Mouse (Mus musculus) intestine, embryonic 15.5 days (tissue): ENCODE data around the gene D430042O09Rik. TPM values are rescaled to one million over a fixed set of nuclear protein-coding genes. Genes with fewer than 3 reads are reported as not detected.

Experiments used
- ATAC-seq: fragments of 200-750 bp; cut with Nextera tagmentation; 2 replicates; pipeline ENCODE4 v1.8.0; 2017; ENCODE audit warnings: moderate TSS enrichment, moderate library complexity
- H3K27ac ChIP-seq: fragments of 300-500 bp; sonication (generic); 2 replicates; pipeline ENCODE4 v1.5.1; 2015; ENCODE audit warnings: mild to moderate bottlenecking, inconsistent platforms
- H3K27me3 ChIP-seq: fragments of 300-500 bp; sonication (generic); replicated peaks from 2 replicates; pipeline ENCODE4 v1.6.1; 2015; ENCODE audit warnings: inconsistent platforms
- H3K36me3 ChIP-seq: fragments of 300-500 bp; sonication (generic); 2 replicates; pipeline ENCODE4 v1.6.1; 2015; ENCODE audit warnings: inconsistent platforms
- H3K4me1 ChIP-seq: fragments of 300-500 bp; sonication (generic); replicated peaks from 2 replicates; pipeline ENCODE4 v1.6.1; 2015; ENCODE audit warnings: inconsistent platforms
- H3K4me2 ChIP-seq: fragments of 300-500 bp; sonication (generic); replicated peaks from 2 replicates; pipeline ENCODE4 v1.6.1; 2015; ENCODE audit warnings: mild to moderate bottlenecking, inconsistent platforms
- H3K4me3 ChIP-seq: fragments of 300-500 bp; sonication (generic); replicated peaks from 2 replicates; pipeline ENCODE4 v1.5.1; 2015; ENCODE audit warnings: inconsistent platforms
- H3K9ac ChIP-seq: fragments of 300-500 bp; sonication (generic); 2 replicates; pipeline ENCODE4 v1.6.1; 2015; ENCODE audit warnings: inconsistent platforms
- H3K9me3 ChIP-seq: fragments of 300-500 bp; sonication (generic); 2 replicates; pipeline ENCODE4 v1.6.1; 2016; ENCODE audit warnings: inconsistent platforms
- whole genome bisulfite sequencing: fragments of 180-500 bp; shearing (Covaris S2); methylation state at CpG from one replicate; pipeline ENCODE4 v1.1.7; 2015; 5-methylcytosine and 5-hydroxymethylcytosine counted together
- polyA plus RNA-seq: library from polyadenylated mRNA; unstranded; fragments of >200 nt; fragmentation: Nextera tagmentation; extraction: Ambion mirVana; gene quantifications from 2 replicates; pipeline ENCODE4 v1.2.1, GENCODE M21; 2015

The D430042O09Rik gene
- polyA plus RNA-seq, 1 experiment from 2014 or later = 5.5 TPM

DNA sequence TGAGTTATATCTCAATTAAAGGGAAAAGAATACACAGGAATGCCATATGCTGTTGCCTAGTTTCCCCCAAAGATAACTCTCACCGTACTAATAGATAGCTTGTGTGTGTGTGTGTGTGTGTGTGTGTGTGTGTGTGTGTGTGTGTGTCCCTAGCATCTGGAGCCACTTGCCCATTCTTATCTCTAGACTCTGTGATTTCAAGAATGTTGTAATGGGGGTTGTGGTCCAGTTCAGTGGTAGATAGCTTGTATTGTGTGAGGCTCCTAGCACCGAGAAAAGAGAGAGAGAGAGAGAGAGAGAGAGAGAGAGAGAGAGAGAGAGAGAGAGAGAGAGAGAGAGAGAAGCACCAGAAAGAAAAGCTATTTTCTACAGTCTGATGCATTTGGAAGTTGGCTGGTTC lies 118.7 kb downstream of the D430042O09Rik start:
- no peak for ATAC-seq
- H3K27ac ChIP-seq = no peak overlapping the region
- H3K9ac ChIP-seq = no peak overlapping the region
- H3K27me3 ChIP-seq = no peaks in the 10 kb centered on the region
- H3K4me3 ChIP-seq = no peak overlapping the region
- no peak overlapping the region for H3K4me2 ChIP-seq
- H3K9me3 ChIP-seq = no peaks in the 10 kb centered on the region
- WGBS = 71% methylated on average over 2 of the region's 2 CpGs
- H3K4me1 ChIP-seq = peaks cover 14% of the 10 kb centered on the region
- 0 out of 2 replicates have a peak, but pooled peaks cover 3% of the 10 kb centered on the region for H3K36me3 ChIP-seq

DNA sequence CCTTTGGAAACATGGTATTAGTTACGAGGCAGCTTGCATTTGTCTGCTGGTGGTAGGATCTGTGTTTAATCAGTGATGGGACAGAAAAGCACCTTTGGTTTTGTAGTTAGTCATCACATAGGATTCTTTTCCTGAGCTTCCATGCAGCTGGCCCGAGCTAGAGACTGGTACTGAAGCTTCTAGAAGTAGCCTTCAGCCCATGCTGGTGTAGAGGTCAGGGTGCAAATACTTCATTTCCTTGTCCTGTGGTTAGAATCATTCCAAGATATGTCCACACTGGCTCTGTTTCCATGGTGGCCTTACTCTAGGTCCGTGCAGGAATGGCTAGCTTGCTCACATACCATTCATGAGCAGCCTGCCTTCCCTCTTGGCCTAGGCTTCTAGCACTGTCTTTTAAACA lies 119.2 kb downstream of the D430042O09Rik start:
- peaks cover 14% of the 10 kb centered on the region for H3K4me1 ChIP-seq
- ATAC-seq = no peak
- H3K36me3 ChIP-seq = 0 out of 2 replicates have a peak, but pooled peaks cover 3% of the 10 kb centered on the region
- 84% methylated on average over 3 of the region's 3 CpGs for WGBS
- no peaks in the 10 kb centered on the region for H3K27me3 ChIP-seq
- no peak overlapping the region for H3K4me3 ChIP-seq
- H3K9me3 ChIP-seq = no peaks in the 10 kb centered on the region
- H3K4me2 ChIP-seq = no peak overlapping the region
- no peak overlapping the region for H3K27ac ChIP-seq
- H3K9ac ChIP-seq = no peak overlapping the region

DNA sequence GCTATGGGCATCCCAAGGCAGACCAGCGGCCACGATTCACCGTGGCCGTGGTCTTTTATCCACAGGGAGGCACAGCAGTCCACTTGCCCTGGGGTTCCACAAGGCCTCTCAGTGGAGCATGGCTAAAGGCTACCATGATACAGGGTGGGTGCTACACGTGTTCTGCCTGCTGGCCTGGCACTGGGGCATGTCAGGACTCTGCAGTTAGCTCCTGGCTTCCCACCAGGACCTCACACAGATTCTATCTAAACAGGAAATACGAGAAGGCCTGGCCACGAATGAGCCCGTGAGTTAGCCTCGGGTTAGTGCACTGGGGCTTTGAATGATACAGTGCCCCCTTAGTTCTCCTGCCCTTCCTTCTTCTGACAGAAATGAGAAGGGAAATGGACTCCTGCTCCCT lies 119.7 kb downstream of the D430042O09Rik start:
- Histone ChIP-seq H3K9me3 (no peaks in the 10 kb centered on the region), H3K4me2 (no peak overlapping the region), H3K36me3 (0 out of 2 replicates have a peak, but pooled peaks cover 3% of the 10 kb centered on the region), H3K4me3 (no peak overlapping the region), H3K27me3 (no peaks in the 10 kb centered on the region), H3K27ac (no peak overlapping the region), H3K4me1 (peaks cover 14% of the 10 kb centered on the region), H3K9ac (no peak overlapping the region)
- 62% methylated on average over 9 of the region's 9 CpGs for WGBS
- ATAC-seq = no peak

DNA sequence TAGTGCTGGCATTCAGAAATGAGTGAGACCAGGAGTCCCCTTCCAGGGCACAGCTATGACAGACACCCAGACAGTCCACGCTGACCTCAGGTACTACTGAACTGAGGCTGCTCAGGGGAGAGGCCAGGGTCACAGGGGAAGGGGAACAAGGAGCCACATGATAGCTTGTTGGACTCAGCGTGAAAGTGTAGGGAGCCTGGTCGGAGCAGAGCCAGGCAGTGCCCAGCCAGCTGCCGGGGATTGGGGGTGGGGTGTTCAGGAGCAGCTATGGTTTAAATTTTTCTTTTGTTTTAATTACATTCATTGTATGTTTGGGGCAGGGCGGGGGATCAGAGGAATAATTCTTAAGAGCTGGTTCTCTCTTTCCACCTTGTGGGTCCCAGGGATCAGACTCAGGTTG lies 120.9 kb downstream of the D430042O09Rik start:
- ATAC-seq = no peak
- Histone ChIP-seq H3K4me3 (no peak overlapping the region), H3K27ac (no peak overlapping the region), H3K9ac (no peak overlapping the region), H3K36me3 (0 out of 2 replicates have a peak, but pooled peaks cover 3% of the 10 kb centered on the region), H3K4me2 (no peak overlapping the region), H3K4me1 (peaks cover 14% of the 10 kb centered on the region), H3K9me3 (no peaks in the 10 kb centered on the region), H3K27me3 (no peaks in the 10 kb centered on the region)
- 69% methylated on average over 5 of the region's 5 CpGs for WGBS

DNA sequence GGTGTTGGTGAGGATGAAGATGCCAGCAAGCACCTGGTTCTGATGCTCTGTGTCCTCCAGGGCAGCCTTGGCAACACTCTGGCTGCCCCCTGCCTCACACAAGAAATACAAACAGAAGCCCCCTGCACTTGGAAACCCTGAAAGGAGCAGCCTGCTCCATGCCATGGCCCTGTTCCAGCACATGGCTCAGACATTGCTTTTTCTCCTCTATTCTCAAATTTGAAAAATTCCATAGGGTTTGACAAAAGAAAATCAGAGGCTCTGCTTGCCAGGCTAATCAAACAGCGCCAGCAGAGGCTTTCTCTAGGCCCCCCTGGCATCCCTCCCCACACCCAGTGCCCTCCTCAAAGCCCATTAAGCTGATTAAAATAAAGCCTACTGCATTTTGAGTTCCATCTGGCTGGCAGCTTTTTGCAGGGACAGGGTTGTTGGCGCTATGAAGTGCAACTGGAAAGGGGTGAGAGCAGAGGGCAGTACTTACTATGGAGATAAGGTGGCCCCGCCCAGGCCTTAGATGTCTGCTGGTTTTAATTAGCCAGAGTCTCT lies 121.5 kb downstream of the D430042O09Rik start:
- Histone ChIP-seq H3K9ac (no peak overlapping the region), H3K4me3 (no peak overlapping the region), H3K4me1 (peaks cover 14% of the 10 kb centered on the region), H3K4me2 (no peak overlapping the region), H3K9me3 (no peaks in the 10 kb centered on the region), H3K27me3 (no peaks in the 10 kb centered on the region), H3K27ac (no peak overlapping the region), H3K36me3 (0 out of 2 replicates have a peak, but pooled peaks cover 3% of the 10 kb centered on the region)
- ATAC-seq = no peak
- 54% methylated on average over 3 of the region's 3 CpGs for WGBS

DNA sequence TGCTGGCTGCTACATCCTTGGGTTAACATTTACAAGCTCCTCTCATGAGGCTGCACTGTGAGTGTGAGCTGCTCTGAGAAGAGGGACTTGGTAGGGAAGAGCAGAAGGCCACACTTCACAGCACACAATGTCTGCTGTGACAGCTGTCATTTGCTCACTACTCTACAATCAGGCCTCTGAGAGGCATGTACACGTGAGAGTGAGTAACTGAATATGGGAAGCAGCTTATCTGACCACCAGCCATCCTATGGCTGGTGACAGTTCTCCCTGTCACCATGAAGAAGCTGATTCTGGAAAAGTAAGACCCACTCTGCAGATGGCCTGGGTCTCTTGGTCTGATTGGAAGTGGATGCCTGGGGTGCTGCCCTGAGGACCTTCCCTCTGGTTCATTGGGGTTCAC lies 125.1 kb downstream of the D430042O09Rik start:
- Histone ChIP-seq H3K9me3 (no peaks in the 10 kb centered on the region), H3K36me3 (0 out of 2 replicates have a peak, but pooled peaks cover 3% of the 10 kb centered on the region), H3K27ac (no peak overlapping the region), H3K4me3 (no peak overlapping the region), H3K4me1 (peaks cover 10% of the 10 kb centered on the region), H3K27me3 (no peaks in the 10 kb centered on the region), H3K9ac (no peak overlapping the region), H3K4me2 (no peak overlapping the region)
- no peak for ATAC-seq
- whole genome bisulfite sequencing = 68% methylated on average over 1 of the region's 1 CpGs

DNA sequence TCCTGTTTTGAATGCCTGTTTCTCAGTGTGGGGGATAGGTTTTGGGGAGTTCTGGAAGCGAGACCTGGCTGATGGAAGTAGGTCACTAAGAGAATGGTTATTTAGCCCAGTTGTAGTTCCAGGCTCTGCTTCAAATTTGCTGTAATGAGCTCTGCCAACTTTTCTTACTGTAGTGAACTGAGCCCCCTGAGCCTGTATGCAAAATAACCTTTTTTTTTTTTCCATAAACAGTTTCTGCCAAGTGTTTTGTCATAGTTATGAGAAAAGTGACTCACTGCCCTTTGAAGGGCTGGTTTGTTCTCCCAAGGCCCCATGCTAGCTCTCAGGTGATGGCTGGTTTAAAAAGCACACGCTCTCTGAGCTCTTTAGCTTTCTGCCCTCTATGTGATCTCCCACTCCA lies 125.8 kb downstream of the D430042O09Rik start:
- Histone ChIP-seq H3K36me3 (0 out of 2 replicates have a peak, but pooled peaks cover 3% of the 10 kb centered on the region), H3K27me3 (no peaks in the 10 kb centered on the region), H3K9ac (no peak overlapping the region), H3K4me2 (no peak overlapping the region), H3K27ac (no peak overlapping the region), H3K9me3 (no peaks in the 10 kb centered on the region), H3K4me3 (no peak overlapping the region), H3K4me1 (peaks cover 7% of the 10 kb centered on the region; the same call in 1 of the 2 replicates)
- 92% methylated on average over 2 of the region's 2 CpGs for WGBS
- no peak for ATAC-seq

DNA sequence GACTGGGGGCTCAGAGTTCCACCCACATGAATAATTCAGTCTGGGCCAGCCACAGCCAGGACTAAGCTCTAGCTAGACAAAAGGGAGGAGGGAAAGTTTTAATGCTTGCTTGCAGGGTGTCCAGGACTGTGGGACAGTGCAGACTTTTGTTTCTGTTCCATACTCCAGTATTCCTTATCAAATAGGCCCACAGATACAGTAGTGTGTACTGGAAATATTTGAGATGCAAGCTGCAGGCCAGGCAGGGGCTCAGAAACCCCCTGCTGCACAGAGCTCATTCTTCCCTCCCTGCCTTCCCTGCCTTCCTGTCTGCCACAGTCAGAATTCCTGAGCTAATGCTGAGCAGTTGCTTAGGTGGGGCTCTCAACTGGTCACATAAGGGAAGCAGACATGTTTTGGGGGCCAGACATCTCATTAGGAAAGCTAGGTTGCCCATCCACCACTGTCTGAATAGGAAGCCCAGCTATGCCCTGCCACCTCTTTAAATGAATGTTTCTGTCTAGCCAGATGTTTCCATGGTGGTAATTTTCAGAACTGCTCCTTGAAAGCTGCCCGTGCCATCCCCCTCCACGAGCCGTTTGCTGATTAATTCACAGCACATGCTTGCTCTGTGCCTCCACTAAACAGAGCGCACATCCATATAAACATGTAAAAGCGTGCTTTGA lies 130.5 kb downstream of the D430042O09Rik start:
- no peak overlapping the region for H3K4me2 ChIP-seq
- no peaks in the 10 kb centered on the region for H3K36me3 ChIP-seq
- no peaks in the 10 kb centered on the region for H3K4me1 ChIP-seq
- H3K27me3 ChIP-seq = no peaks in the 10 kb centered on the region
- no peak for ATAC-seq
- H3K9ac ChIP-seq = no peak overlapping the region
- no peaks in the 10 kb centered on the region for H3K9me3 ChIP-seq
- no peak overlapping the region for H3K4me3 ChIP-seq
- H3K27ac ChIP-seq = no peak overlapping the region
- 51% methylated on average over 5 of the region's 5 CpGs for WGBS

DNA sequence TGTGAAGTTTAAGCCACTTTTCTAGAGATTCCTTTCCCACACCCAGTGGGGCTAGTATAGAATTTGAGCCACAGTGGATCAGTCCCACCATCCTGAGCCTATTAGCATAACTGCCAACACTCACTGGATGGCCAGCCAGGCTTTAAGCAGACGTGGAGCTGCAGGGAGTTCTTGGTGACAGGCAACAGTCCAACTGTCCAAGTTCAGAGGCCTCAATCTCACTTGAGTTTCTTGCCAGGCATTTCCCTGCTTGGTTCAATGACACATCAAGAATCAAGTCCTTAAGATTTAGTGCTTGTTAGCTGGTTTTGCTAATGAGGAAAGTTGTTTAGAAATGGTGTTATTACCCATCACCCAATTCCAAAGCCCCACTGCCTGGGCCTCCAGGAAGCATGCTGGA lies 137.9 kb downstream of the D430042O09Rik start:
- Histone ChIP-seq H3K9ac (no peak overlapping the region), H3K9me3 (no peaks in the 10 kb centered on the region), H3K4me1 (no peaks in the 10 kb centered on the region), H3K4me3 (no peak overlapping the region), H3K27me3 (no peaks in the 10 kb centered on the region), H3K27ac (no peak overlapping the region), H3K4me2 (no peak overlapping the region), H3K36me3 (no peaks in the 10 kb centered on the region)
- ATAC-seq = no peak
- 72% methylated on average over 1 of the region's 1 CpGs for WGBS

DNA sequence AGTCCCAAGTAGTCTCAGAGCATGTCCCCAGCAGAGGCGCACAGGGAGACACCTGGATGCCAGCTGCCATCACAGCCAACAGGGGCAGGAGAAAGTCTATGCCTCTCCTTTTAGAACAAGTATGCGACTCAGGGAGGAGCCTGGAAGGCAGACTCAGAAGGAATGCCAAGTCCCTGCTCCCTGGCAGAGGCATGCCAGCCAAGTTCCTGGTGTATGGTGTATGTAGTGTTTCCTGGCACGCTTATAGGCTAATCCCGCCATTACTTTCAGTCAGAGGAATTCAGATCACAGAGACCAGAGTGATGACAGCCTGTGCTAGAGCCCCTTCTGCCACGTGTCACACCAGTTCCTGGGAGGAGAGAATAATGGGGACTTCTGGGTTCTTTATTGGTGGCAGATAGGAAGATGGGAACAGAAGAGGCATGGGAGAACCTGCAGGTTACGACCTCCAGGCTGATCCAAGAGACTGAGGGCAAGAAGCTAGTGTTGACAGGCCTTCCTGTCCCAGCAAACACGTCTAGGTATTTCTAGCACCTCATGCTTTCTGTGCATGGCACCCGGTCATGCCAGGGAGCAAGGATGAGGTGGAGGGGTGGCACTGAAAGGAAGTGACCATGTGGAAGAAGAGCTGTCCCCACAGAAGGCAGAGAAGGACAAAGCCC lies 139.3 kb downstream of the D430042O09Rik start:
- Histone ChIP-seq H3K9me3 (no peaks in the 10 kb centered on the region), H3K4me3 (no peak overlapping the region), H3K36me3 (no peaks in the 10 kb centered on the region), H3K4me2 (no peak overlapping the region), H3K4me1 (no peaks in the 10 kb centered on the region), H3K9ac (no peak overlapping the region), H3K27ac (no peak overlapping the region), H3K27me3 (no peaks in the 10 kb centered on the region)
- WGBS = 79% methylated on average over 8 of the region's 8 CpGs
- ATAC-seq = no peak

DNA sequence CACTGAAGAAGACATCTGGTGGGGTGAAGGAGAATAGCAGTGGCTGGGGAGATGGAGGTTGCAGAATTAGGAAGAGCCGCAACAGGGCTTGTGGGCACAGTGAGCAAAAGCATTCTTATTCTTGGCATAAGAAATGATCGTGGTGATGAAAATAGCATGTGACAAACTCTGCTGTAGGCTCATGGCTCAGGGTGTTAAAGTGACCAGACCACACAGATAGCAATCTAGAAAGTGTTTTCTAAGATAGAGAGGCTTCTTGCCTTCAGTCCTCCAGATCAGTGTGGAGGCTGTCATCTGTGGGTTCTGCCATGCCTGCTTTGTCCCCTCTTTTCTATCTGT lies 139.8 kb downstream of the D430042O09Rik start:
- Histone ChIP-seq H3K36me3 (no peaks in the 10 kb centered on the region), H3K4me1 (no peaks in the 10 kb centered on the region), H3K27ac (no peak overlapping the region), H3K9ac (no peak overlapping the region), H3K4me2 (no peak overlapping the region), H3K9me3 (no peaks in the 10 kb centered on the region), H3K27me3 (no peaks in the 10 kb centered on the region), H3K4me3 (no peak overlapping the region)
- no peak for ATAC-seq
- WGBS = 92% methylated on average over 2 of the region's 2 CpGs

DNA sequence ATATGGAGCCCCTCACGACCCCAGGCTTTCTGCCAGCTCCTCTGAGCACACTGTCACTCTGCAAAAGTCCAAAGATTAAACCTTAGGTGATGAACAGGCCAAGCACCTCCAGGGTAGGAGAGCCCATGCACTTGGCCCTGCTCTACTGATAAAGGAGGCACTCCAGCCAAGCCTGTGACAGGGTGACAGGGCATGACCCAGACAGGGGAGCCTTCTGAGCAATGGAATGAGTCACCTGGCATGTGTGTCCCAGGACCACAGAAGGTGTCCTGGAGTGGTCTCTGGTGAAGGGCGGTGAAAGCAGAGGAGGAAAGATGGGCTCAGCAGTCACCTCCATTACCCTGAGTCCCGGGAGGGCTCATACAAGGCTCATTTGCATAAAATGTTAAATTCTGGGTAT lies 151.9 kb downstream of the D430042O09Rik start:
- no peak overlapping the region for H3K4me2 ChIP-seq
- H3K9ac ChIP-seq = no peak overlapping the region
- 73% methylated on average over 3 of the region's 3 CpGs for WGBS
- 0 out of 2 replicates have a peak, but pooled peaks cover 3% of the 10 kb centered on the region for H3K4me1 ChIP-seq
- no peak overlapping the region for H3K4me3 ChIP-seq
- no peaks in the 10 kb centered on the region for H3K27me3 ChIP-seq
- no peaks in the 10 kb centered on the region for H3K36me3 ChIP-seq
- no peak for ATAC-seq
- H3K27ac ChIP-seq = no peak overlapping the region
- no peaks in the 10 kb centered on the region for H3K9me3 ChIP-seq
